Mouse (Mus musculus): ENCODE data around the gene Sst. TPM values are rescaled to one million over a fixed set of nuclear protein-coding genes. Genes with fewer than 3 reads are reported as not detected.

The Sst gene
- not detected for total RNA-seq (2023)

GRCm38 (mm10) chr16:23890636-23891035 lies at the start of gene Sst:
Sst (minus strand) TSS chr16:23890958.

GRCm38 (mm10) chr16:23932294-23932693 lies 41.5 kb upstream of the Sst start, which contains the start of gene Rtp2:
Rtp2 (minus strand) TSS chr16:23932394.

Other genes starting within 250 kb of the Sst start
- not detected for gene Rtp2, start 41.4 kb upstream of the Sst start, total RNA-seq (2023)
- not detected for gene Gm37419, start 97.5 kb upstream of the Sst start, total RNA-seq (2023)
- 10 to 100 TPM; 12.2 to 13.5 TPM for gene Bcl6, start 97.9 kb upstream of the Sst start, total RNA-seq (2023)

Measured in T-cell, adult 66 days (primary cell).